Mouse (Mus musculus): ENCODE data around the gene Sorl1.
A peak's percentile ranks its signal among the peaks of the same experiment; 100 is the strongest.

Gene Sorl1

GRCm38 (mm10) chr9:42097006-42097730 is 26.9 kb downstream of the Sorl1 start:
- ATAC-seq (ENCODE audit: insufficient number of reproducible peaks, low FRiP score, low TSS enrichment) = no peak

GRCm38 (mm10) chr9:42094752-42095151 is 29.3 kb downstream of the Sorl1 start:
- ATAC-seq (ENCODE audit: insufficient number of reproducible peaks, low FRiP score, low TSS enrichment) = no peak

- no peak for ATAC-seq (ENCODE audit: insufficient number of reproducible peaks, low FRiP score, low TSS enrichment)
Observed at GRCm38 (mm10) chr9:42094028-42094551, 30.0 kb downstream of the Sorl1 start.

GRCm38 (mm10) chr9:42092749-42093148 is 31.3 kb downstream of the Sorl1 start:
- no peak for ATAC-seq (ENCODE audit: insufficient number of reproducible peaks, low FRiP score, low TSS enrichment)

GRCm38 (mm10) chr9:42091561-42091960 is 32.5 kb downstream of the Sorl1 start:
- ATAC-seq (ENCODE audit: insufficient number of reproducible peaks, low FRiP score, low TSS enrichment) = no peak

GRCm38 (mm10) chr9:42087921-42088320 is 36.2 kb downstream of the Sorl1 start:
- ATAC-seq (ENCODE audit: insufficient number of reproducible peaks, low FRiP score, low TSS enrichment) = no peak

- ATAC-seq (ENCODE audit: insufficient number of reproducible peaks, low FRiP score, low TSS enrichment) = no peak
Observed at GRCm38 (mm10) chr9:42085970-42086369, 38.1 kb downstream of the Sorl1 start.

GRCm38 (mm10) chr9:42083661-42084067 is 40.4 kb downstream of the Sorl1 start:
- no peak; the same call in 1 of the 2 replicates for ATAC-seq (ENCODE audit: insufficient number of reproducible peaks, low FRiP score, low TSS enrichment)

GRCm38 (mm10) chr9:42081681-42082530 is 42.2 kb downstream of the Sorl1 start:
- peak; percentile 49; the same call in 1 of the 2 replicates for ATAC-seq (ENCODE audit: insufficient number of reproducible peaks, low FRiP score, low TSS enrichment)

GRCm38 (mm10) chr9:42080671-42081070 is 43.4 kb downstream of the Sorl1 start:
- no peak for ATAC-seq (ENCODE audit: insufficient number of reproducible peaks, low FRiP score, low TSS enrichment)

GRCm38 (mm10) chr9:42077112-42077845 is 46.8 kb downstream of the Sorl1 start:
- no peak for ATAC-seq (ENCODE audit: insufficient number of reproducible peaks, low FRiP score, low TSS enrichment)

GRCm38 (mm10) chr9:42076256-42076849 is 47.7 kb downstream of the Sorl1 start:
- ATAC-seq (ENCODE audit: insufficient number of reproducible peaks, low FRiP score, low TSS enrichment) = no peak

- ATAC-seq (ENCODE audit: insufficient number of reproducible peaks, low FRiP score, low TSS enrichment) = no peak
Observed at GRCm38 (mm10) chr9:42075241-42075640, 48.9 kb downstream of the Sorl1 start.

GRCm38 (mm10) chr9:42072010-42072409 is 52.1 kb downstream of the Sorl1 start:
- ATAC-seq (ENCODE audit: insufficient number of reproducible peaks, low FRiP score, low TSS enrichment) = peak; percentile 58; the same call in 1 of the 2 replicates

GRCm38 (mm10) chr9:42070856-42071255 is 53.2 kb downstream of the Sorl1 start:
- ATAC-seq (ENCODE audit: insufficient number of reproducible peaks, low FRiP score, low TSS enrichment) = no peak

- ATAC-seq (ENCODE audit: insufficient number of reproducible peaks, low FRiP score, low TSS enrichment) = no peak
Observed at GRCm38 (mm10) chr9:42069471-42069870, 54.6 kb downstream of the Sorl1 start.

GRCm38 (mm10) chr9:42067950-42068349 is 56.1 kb downstream of the Sorl1 start:
- no peak for ATAC-seq (ENCODE audit: insufficient number of reproducible peaks, low FRiP score, low TSS enrichment)

GRCm38 (mm10) chr9:42065756-42066155 is 58.3 kb downstream of the Sorl1 start:
- ATAC-seq (ENCODE audit: insufficient number of reproducible peaks, low FRiP score, low TSS enrichment) = no peak

GRCm38 (mm10) chr9:42063391-42063790 is 60.7 kb downstream of the Sorl1 start:
- no peak for ATAC-seq (ENCODE audit: insufficient number of reproducible peaks, low FRiP score, low TSS enrichment)

GRCm38 (mm10) chr9:42062269-42062668 is 61.8 kb downstream of the Sorl1 start:
- ATAC-seq (ENCODE audit: insufficient number of reproducible peaks, low FRiP score, low TSS enrichment) = no peak
